Mouse (Mus musculus) kidney, postnatal 0 days (tissue): Measurements from ENCODE around the gene Sorbs2. TPM values are rescaled to one million over a fixed set of nuclear protein-coding genes. Genes with fewer than 3 reads are reported as not detected.

Experiments used
- ATAC-seq: fragments of 200-750 bp; cut with Nextera tagmentation; replicated peaks from 2 replicates; pipeline ENCODE4 v1.8.0; 2017; ENCODE audit warnings: low read depth, moderate number of reproducible peaks, moderate TSS enrichment, moderate library complexity; ENCODE audit not compliant: low FRiP score
- DNase-seq: peaks from one replicate; pipeline ENCODE4 v3.0.0-alpha.2; 2016; ENCODE audit warnings: low spot score
- H3K27ac ChIP-seq: fragments of 300-500 bp; sonication (generic); 2 replicates; pipeline ENCODE4 v1.5.1; 2014; ENCODE audit warnings: mild to moderate bottlenecking
- H3K27me3 ChIP-seq: fragments of 300-500 bp; sonication (generic); 2 replicates; pipeline ENCODE4 v1.6.1; 2014; ENCODE audit warnings: low read length, mixed read lengths; ENCODE audit not compliant: insufficient read depth
- H3K36me3 ChIP-seq: fragments of 300-500 bp; sonication (generic); 2 replicates; pipeline ENCODE4 v1.6.1; 2014; ENCODE audit warnings: low read length, mixed read lengths; ENCODE audit not compliant: insufficient read depth
- H3K4me1 ChIP-seq: fragments of 300-500 bp; sonication (generic); replicated peaks from 2 replicates; pipeline ENCODE4 v1.6.1; 2014; ENCODE audit warnings: antibody characterized with exemption, low read length, mixed read lengths; ENCODE audit not compliant: insufficient read depth
- H3K4me2 ChIP-seq: fragments of 300-500 bp; sonication (generic); 2 replicates; pipeline ENCODE4 v1.6.1; 2014; ENCODE audit warnings: mild to moderate bottlenecking, low read length, moderate library complexity, mixed read lengths
- H3K4me3 ChIP-seq: fragments of 300-500 bp; sonication (generic); replicated peaks from 2 replicates; pipeline ENCODE4 v1.5.1; 2014; ENCODE audit warnings: low read depth, low read length
- H3K9ac ChIP-seq: fragments of 300-500 bp; sonication (generic); 2 replicates; pipeline ENCODE4 v1.6.1; 2014; ENCODE audit warnings: low read depth, low read length
- H3K9me3 ChIP-seq: fragments of 300-500 bp; sonication (generic); replicated peaks from 2 replicates; pipeline ENCODE4 v1.6.1; 2016; ENCODE audit warnings: low read length, inconsistent platforms, mixed read lengths
- CTCF ChIP-seq: IDR thresholded peaks from 2 replicates; pipeline ENCODE4 v1.5.1; 2016; ENCODE audit warnings: antibody characterized with exemption, low read depth, mild to moderate bottlenecking, moderate library complexity
- WGBS: fragments of 180-500 bp; shearing (Covaris S2); extraction: QIAGEN DNeasy Blood & Tissue Kit; methylation state at CpG from one replicate; pipeline ENCODE4 v1.1.7; 2014; 5-methylcytosine and 5-hydroxymethylcytosine counted together
- polyA plus RNA-seq: library from polyadenylated mRNA; unstranded; fragments of >200 nt; fragmentation: Nextera tagmentation; extraction: Ambion mirVana; gene quantifications from 2 replicates; pipeline ENCODE4 v1.2.1, GENCODE M21; 2015

Gene Sorbs2
- polyA plus RNA-seq, 1 experiment from 2014 or later = 41.6 TPM

- no peak for TF ChIP-seq CTCF
- 46% methylated on average over 5 of the region's 5 CpGs for WGBS
- no peak for ATAC-seq
- no peak overlapping the region for H3K27ac ChIP-seq
- H3K36me3 ChIP-seq = no peaks in the 10 kb centered on the region
- DNase-seq = no peak
- no peaks in the 10 kb centered on the region for H3K27me3 ChIP-seq
- H3K9me3 ChIP-seq = no peaks in the 10 kb centered on the region
- H3K4me3 ChIP-seq = no peak overlapping the region
- no peak overlapping the region for H3K4me2 ChIP-seq
- H3K4me1 ChIP-seq = peaks cover 5% of the 10 kb centered on the region; the same call in 1 of the 2 replicates
- H3K9ac ChIP-seq = no peak overlapping the region
Observed at GRCm38 (mm10) chr8:45626406-45626805, 118.8 kb downstream of the Sorbs2 start.

GRCm38 (mm10) chr8:45627246-45628241 lies 120.0 kb downstream of the Sorbs2 start:
- no peaks in the 10 kb centered on the region for H3K9me3 ChIP-seq
- peak overlapping the region; percentile 74 for H3K9ac ChIP-seq
- TF ChIP-seq CTCF = no peak
- peak overlapping the region; percentile 95 for H3K4me2 ChIP-seq
- no peaks in the 10 kb centered on the region for H3K27me3 ChIP-seq
- DNase-seq (peak; percentile 94), ATAC-seq (peak; percentile 96)
- no peaks in the 10 kb centered on the region for H3K36me3 ChIP-seq
- WGBS = 3% methylated on average over 28 of the region's 28 CpGs
- peak overlapping the region; percentile 60 for H3K4me3 ChIP-seq
- H3K4me1 ChIP-seq = peaks cover 5% of the 10 kb centered on the region; the same call in 1 of the 2 replicates
- peak overlapping the region; percentile 96 for H3K27ac ChIP-seq

GRCm38 (mm10) chr8:45628421-45629065 lies 121.0 kb downstream of the Sorbs2 start:
- Histone ChIP-seq H3K27me3 (no peaks in the 10 kb centered on the region), H3K9ac (peak overlapping the region; percentile 25), H3K9me3 (no peaks in the 10 kb centered on the region), H3K4me3 (peak overlapping the region; percentile 60), H3K4me1 (peaks cover 5% of the 10 kb centered on the region; the same call in 1 of the 2 replicates), H3K27ac (no peak overlapping the region), H3K36me3 (no peaks in the 10 kb centered on the region), H3K4me2 (peak overlapping the region; percentile 95)
- no peak for DNase-seq
- WGBS = 28% methylated on average over 9 of the region's 9 CpGs
- no peak for ATAC-seq
- no peak for TF ChIP-seq CTCF

GRCm38 (mm10) chr8:45629066-45629430 lies 121.5 kb downstream of the Sorbs2 start:
- Histone ChIP-seq H3K9me3 (no peaks in the 10 kb centered on the region), H3K27me3 (no peaks in the 10 kb centered on the region), H3K4me2 (peak overlapping the region; percentile 95), H3K4me1 (peaks cover 5% of the 10 kb centered on the region; the same call in 1 of the 2 replicates), H3K4me3 (peak overlapping the region; percentile 60), H3K27ac (no peak overlapping the region), H3K9ac (0 out of 2 replicates have a peak overlapping the region, but pooled peaks have one; percentile 25), H3K36me3 (no peaks in the 10 kb centered on the region)
- ATAC-seq = no peak
- DNase-seq = no peak
- WGBS = 38% methylated on average over 8 of the region's 8 CpGs
- TF ChIP-seq CTCF = no peak

GRCm38 (mm10) chr8:45631023-45631422 lies 123.4 kb downstream of the Sorbs2 start:
- WGBS = 69% methylated on average over 8 of the region's 8 CpGs
- H3K4me2 ChIP-seq = no peak overlapping the region
- H3K9me3 ChIP-seq = no peaks in the 10 kb centered on the region
- ATAC-seq (no peak), DNase-seq (no peak)
- H3K4me1 ChIP-seq = peaks cover 5% of the 10 kb centered on the region; the same call in 1 of the 2 replicates
- no peaks in the 10 kb centered on the region for H3K36me3 ChIP-seq
- H3K27ac ChIP-seq = no peak overlapping the region
- TF ChIP-seq CTCF = no peak
- no peak overlapping the region for H3K9ac ChIP-seq
- no peak overlapping the region for H3K4me3 ChIP-seq
- H3K27me3 ChIP-seq = no peaks in the 10 kb centered on the region

- Histone ChIP-seq H3K9ac (no peak overlapping the region), H3K4me1 (0 out of 2 replicates have a peak, but pooled peaks cover 2% of the 10 kb centered on the region), H3K4me3 (no peak overlapping the region), H3K27ac (no peak overlapping the region), H3K9me3 (no peaks in the 10 kb centered on the region), H3K4me2 (no peak overlapping the region), H3K36me3 (no peaks in the 10 kb centered on the region), H3K27me3 (no peaks in the 10 kb centered on the region)
- WGBS = 73% methylated on average over 6 of the region's 6 CpGs
- ATAC-seq (no peak), DNase-seq (no peak)
- TF ChIP-seq CTCF = no peak
Observed at GRCm38 (mm10) chr8:45635155-45635554, 127.6 kb downstream of the Sorbs2 start.
